Mouse (Mus musculus) lung, embryonic 16.5 days (tissue): Measurements from ENCODE around the gene Tceal5. TPM values are rescaled to one million over a fixed set of nuclear protein-coding genes. Genes with fewer than 3 reads are reported as not detected.

Source experiments
- ATAC-seq: fragments of 200-750 bp; cut with Nextera tagmentation; 2 replicates; pipeline ENCODE4 v1.8.0; 2017; ENCODE audit warnings: low read depth, mild to moderate bottlenecking, moderate library complexity
- H3K27ac ChIP-seq: fragments of 300-500 bp; sonication (generic); 2 replicates; pipeline ENCODE4 v1.5.1; 2014; ENCODE audit warnings: mild to moderate bottlenecking, control low read depth, low read length
- H3K27me3 ChIP-seq: fragments of 300-500 bp; sonication (generic); 2 replicates; pipeline ENCODE4 v1.6.1; 2014; ENCODE audit warnings: low read depth, low read length, mixed read lengths; ENCODE audit not compliant: control insufficient read depth, insufficient read depth
- H3K36me3 ChIP-seq: fragments of 300-500 bp; sonication (generic); 2 replicates; pipeline ENCODE4 v1.6.1; 2014; ENCODE audit warnings: low read length; ENCODE audit not compliant: control insufficient read depth, insufficient read depth
- H3K4me1 ChIP-seq: fragments of 300-500 bp; sonication (generic); replicated peaks from 2 replicates; pipeline ENCODE4 v1.6.1; 2014; ENCODE audit warnings: low read length, mixed read lengths; ENCODE audit not compliant: control insufficient read depth, insufficient read depth
- H3K4me2 ChIP-seq: fragments of 300-500 bp; sonication (generic); 2 replicates; pipeline ENCODE4 v1.6.1; 2014; ENCODE audit warnings: low read depth, low read length, control low read depth
- H3K4me3 ChIP-seq: fragments of 300-500 bp; sonication (generic); 2 replicates; pipeline ENCODE4 v1.5.1; 2014; ENCODE audit warnings: mild to moderate bottlenecking, low read length, control low read depth
- H3K9ac ChIP-seq: fragments of 300-500 bp; sonication (generic); 2 replicates; pipeline ENCODE4 v1.6.1; 2014; ENCODE audit warnings: low read length, control low read depth
- H3K9me3 ChIP-seq: fragments of 300-500 bp; sonication (generic); 2 replicates; pipeline ENCODE4 v1.6.1; 2016; ENCODE audit warnings: low read length; ENCODE audit not compliant: control insufficient read depth
- WGBS: fragments of 180-500 bp; shearing (Covaris S2); extraction: QIAGEN DNeasy Blood & Tissue Kit; methylation state at CpG from one replicate; pipeline ENCODE4 v1.1.7; 2014; 5-methylcytosine and 5-hydroxymethylcytosine counted together
- polyA plus RNA-seq: library from polyadenylated mRNA; unstranded; fragments of >200 nt; fragmentation: Nextera tagmentation; extraction: Ambion mirVana; gene quantifications from 2 replicates; pipeline ENCODE4 v1.2.1, GENCODE M21; 2015

Gene Tceal5
- 3.6 and 4.7 TPM in 2 replicates for polyA plus RNA-seq

- Histone ChIP-seq H3K4me2 (peak within 1 kb of the TSS; percentile 47), H3K4me3 (peak within 1 kb of the TSS; percentile 35), H3K27me3 (no peaks in the 10 kb centered on the region), H3K36me3 (no peaks in the 10 kb centered on the region), H3K27ac (no peak within 1 kb of the TSS), H3K4me1 (no peaks in the 10 kb centered on the region), H3K9ac (no peak within 1 kb of the TSS), H3K9me3 (no peaks in the 10 kb centered on the region)
- ATAC-seq = peak; percentile 83
- WGBS = 18% methylated on average over 9 of the region's 9 CpGs
Observed at GRCm38 (mm10) chrX:136203664-136204066, at the start of gene Tceal5. TSS of gene Tceal5 (minus strand) at chrX:136203876.

GRCm38 (mm10) chrX:136252023-136252729, 48.5 kb upstream of the Tceal5 start:
- no peak overlapping the region for H3K9ac ChIP-seq
- no peaks in the 10 kb centered on the region for H3K27me3 ChIP-seq
- ATAC-seq = no peak
- no peaks in the 10 kb centered on the region for H3K36me3 ChIP-seq
- no peak overlapping the region for H3K4me2 ChIP-seq
- H3K27ac ChIP-seq = peak overlapping the region; percentile 22; the same call in 1 of the 2 replicates
- peaks cover 6% of the 10 kb centered on the region; the same call in 1 of the 2 replicates for H3K4me1 ChIP-seq
- no peak overlapping the region for H3K4me3 ChIP-seq
- 38% methylated on average over 6 of the region's 6 CpGs for WGBS
- H3K9me3 ChIP-seq = no peaks in the 10 kb centered on the region

- Histone ChIP-seq H3K4me2 (no peak overlapping the region), H3K9ac (no peak overlapping the region), H3K4me1 (peaks cover 6% of the 10 kb centered on the region; the same call in 1 of the 2 replicates), H3K4me3 (no peak overlapping the region), H3K9me3 (no peaks in the 10 kb centered on the region), H3K27me3 (no peaks in the 10 kb centered on the region), H3K36me3 (no peaks in the 10 kb centered on the region), H3K27ac (peak overlapping the region; percentile 46; the same call in 1 of the 2 replicates)
- WGBS = 29% methylated on average over 7 of the region's 7 CpGs
- ATAC-seq = 0 out of 2 replicates have a peak, but pooled peaks have one; percentile 2
Observed at GRCm38 (mm10) chrX:136249671-136250070, 46.0 kb upstream of the Tceal5 start.

- ATAC-seq = no peak
Observed at GRCm38 (mm10) chrX:136248811-136249210, 45.1 kb upstream of the Tceal5 start.

GRCm38 (mm10) chrX:136245521-136246071, 41.9 kb upstream of the Tceal5 start:
- H3K9me3 ChIP-seq = no peaks in the 10 kb centered on the region
- no peaks in the 10 kb centered on the region for H3K27me3 ChIP-seq
- 20% methylated on average over 14 of the region's 15 CpGs for WGBS
- H3K9ac ChIP-seq = peak overlapping the region; percentile 79
- peak; percentile 76 for ATAC-seq
- peak overlapping the region; percentile 49 for H3K4me2 ChIP-seq
- peaks cover 6% of the 10 kb centered on the region; the same call in 1 of the 2 replicates for H3K4me1 ChIP-seq
- no peaks in the 10 kb centered on the region for H3K36me3 ChIP-seq
- peak overlapping the region; percentile 90 for H3K27ac ChIP-seq
- peak overlapping the region; percentile 67 for H3K4me3 ChIP-seq

More at GRCm38 (mm10) chrX:136248811-136249210, 45.1 kb upstream of the Tceal5 start:
- 33% methylated on average over 6 of the region's 6 CpGs for WGBS
- Histone ChIP-seq H3K9me3 (no peaks in the 10 kb centered on the region), H3K9ac (no peak overlapping the region), H3K27me3 (no peaks in the 10 kb centered on the region), H3K4me3 (no peak overlapping the region), H3K4me2 (no peak overlapping the region), H3K36me3 (no peaks in the 10 kb centered on the region), H3K4me1 (peaks cover 6% of the 10 kb centered on the region; the same call in 1 of the 2 replicates), H3K27ac (peak overlapping the region; percentile 55)

GRCm38 (mm10) chrX:136244574-136245229, 41.0 kb upstream of the Tceal5 start, which contains the start of gene Tceal9:
TSS of gene Tceal9 (plus strand) at chrX:136245079.
- ATAC-seq = peak; percentile 92
- WGBS = 21% methylated on average over 20 of the region's 20 CpGs
- Histone ChIP-seq H3K4me3 (peak within 1 kb of the TSS; percentile 67), H3K9ac (peak within 1 kb of the TSS; percentile 79), H3K36me3 (no peaks in the 10 kb centered on the region), H3K9me3 (no peaks in the 10 kb centered on the region), H3K4me1 (peaks cover 6% of the 10 kb centered on the region; the same call in 1 of the 2 replicates), H3K27me3 (no peaks in the 10 kb centered on the region), H3K4me2 (peak within 1 kb of the TSS; percentile 49), H3K27ac (peak within 1 kb of the TSS; percentile 90)

GRCm38 (mm10) chrX:136243181-136243580, 39.5 kb upstream of the Tceal5 start:
- no peaks in the 10 kb centered on the region for H3K9me3 ChIP-seq
- no peak overlapping the region for H3K4me2 ChIP-seq
- H3K4me1 ChIP-seq = peaks cover 3% of the 10 kb centered on the region; the same call in 1 of the 2 replicates
- H3K4me3 ChIP-seq = no peak overlapping the region
- H3K36me3 ChIP-seq = no peaks in the 10 kb centered on the region
- ATAC-seq = no peak
- WGBS = 81% methylated on average over 2 of the region's 2 CpGs
- H3K9ac ChIP-seq = no peak overlapping the region
- no peak overlapping the region for H3K27ac ChIP-seq
- no peaks in the 10 kb centered on the region for H3K27me3 ChIP-seq

GRCm38 (mm10) chrX:136238118-136238517, 34.4 kb upstream of the Tceal5 start:
- ATAC-seq = no peak
- H3K4me1 ChIP-seq = no peaks in the 10 kb centered on the region
- WGBS = 42% methylated on average over 3 of the region's 3 CpGs
- no peak overlapping the region for H3K4me2 ChIP-seq
- H3K27me3 ChIP-seq = no peaks in the 10 kb centered on the region
- no peak overlapping the region for H3K4me3 ChIP-seq
- H3K27ac ChIP-seq = no peak overlapping the region
- no peaks in the 10 kb centered on the region for H3K9me3 ChIP-seq
- H3K36me3 ChIP-seq = no peaks in the 10 kb centered on the region
- H3K9ac ChIP-seq = no peak overlapping the region

- Histone ChIP-seq H3K27me3 (no peaks in the 10 kb centered on the region), H3K4me3 (no peak overlapping the region), H3K9ac (no peak overlapping the region), H3K4me2 (no peak overlapping the region), H3K9me3 (no peaks in the 10 kb centered on the region), H3K27ac (no peak overlapping the region), H3K4me1 (no peaks in the 10 kb centered on the region), H3K36me3 (no peaks in the 10 kb centered on the region)
- 0 out of 2 replicates have a peak, but pooled peaks have one; percentile 45 for ATAC-seq
- 25% methylated on average over 5 of the region's 5 CpGs for WGBS
Observed at GRCm38 (mm10) chrX:136227768-136228167, 24.1 kb upstream of the Tceal5 start.
